Mouse (Mus musculus) MEL-GATA-1-ER (cell line): ENCODE measurements around the gene Cyth1.

Experiments used
- DNase-seq: peaks from one replicate; pipeline ENCODE4 v3.0.0-alpha.2; 2012; ENCODE audit warnings: low read depth; ENCODE audit errors: extremely low read depth

The Cyth1 gene

DNA sequence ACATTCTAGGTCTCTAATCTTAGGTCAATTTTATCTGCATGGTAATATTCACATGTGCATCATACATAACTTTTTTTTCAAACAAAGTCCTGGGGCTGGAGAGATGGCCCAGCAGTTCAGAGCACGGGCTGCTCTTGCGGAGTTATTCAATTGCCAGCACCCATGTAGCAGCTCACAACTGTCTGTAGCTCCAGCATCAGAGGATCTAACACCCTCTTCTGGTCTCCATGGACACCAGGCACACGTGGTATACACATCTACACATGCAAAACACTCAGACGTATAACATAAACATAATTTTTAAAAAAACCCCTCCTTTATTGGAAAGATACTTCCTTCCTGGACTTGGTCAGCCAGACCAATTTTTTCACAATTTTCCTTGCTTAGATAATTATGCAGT, 89.6 kb downstream of the Cyth1 start:
- DNase-seq: no peak

- DNase-seq: no peak
Observed at GRCm38 (mm10) chr11:118156480-118157060, 91.8 kb downstream of the Cyth1 start.

DNA sequence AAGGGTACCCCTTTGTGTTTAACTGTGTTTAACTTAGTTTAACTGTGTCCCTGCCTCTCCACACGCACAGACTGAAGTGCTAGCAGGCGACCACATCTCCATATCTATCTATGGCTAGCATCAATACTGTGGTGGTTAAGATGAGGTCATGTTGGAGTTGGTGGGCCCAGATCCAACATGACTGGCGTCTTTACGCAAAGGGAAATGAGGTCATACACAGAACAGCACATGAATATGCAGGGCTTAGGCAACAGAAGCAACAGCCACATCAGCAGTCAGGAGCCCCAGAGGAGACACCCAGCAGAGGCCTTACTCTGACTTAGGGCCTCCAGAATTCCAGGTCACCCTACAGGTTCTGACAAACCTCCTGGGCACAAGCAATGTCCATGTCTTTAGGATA, 95.4 kb downstream of the Cyth1 start:
- no peak for DNase-seq

- no peak for DNase-seq
Observed at GRCm38 (mm10) chr11:118151423-118152180, 96.8 kb downstream of the Cyth1 start.

GRCm38 (mm10) chr11:118150115-118150701, 98.2 kb downstream of the Cyth1 start:
- no peak for DNase-seq

- no peak for DNase-seq
Observed at GRCm38 (mm10) chr11:118147877-118148637, 100.3 kb downstream of the Cyth1 start.

- no peak for DNase-seq
Observed at GRCm38 (mm10) chr11:118146446-118146845, 101.9 kb downstream of the Cyth1 start.

- DNase-seq: no peak
Observed at GRCm38 (mm10) chr11:118145771-118146351, 102.5 kb downstream of the Cyth1 start.

- DNase-seq: no peak
Observed at GRCm38 (mm10) chr11:118145092-118145491, 103.3 kb downstream of the Cyth1 start.

DNA sequence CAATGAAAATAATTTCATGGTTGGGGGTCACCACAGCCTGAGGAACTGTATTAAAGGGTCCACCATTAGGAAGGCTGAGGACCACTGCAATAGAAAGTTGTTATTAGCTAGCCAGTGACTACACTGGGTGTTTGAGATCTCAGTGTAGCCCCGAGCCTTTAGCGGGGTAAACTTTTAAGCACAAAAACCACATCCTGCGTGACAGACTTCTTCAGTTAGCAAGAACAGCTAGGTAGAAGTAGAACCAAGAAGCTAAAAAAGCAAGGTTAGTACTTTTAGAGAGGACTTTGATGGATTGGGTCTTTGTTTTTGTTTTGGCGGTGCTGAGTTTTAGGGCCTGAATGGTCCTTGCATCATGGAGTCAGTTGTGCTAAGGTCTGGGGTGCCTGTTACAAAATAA, 104.7 kb downstream of the Cyth1 start:
- no peak for DNase-seq

GRCm38 (mm10) chr11:118142547-118143165, 105.7 kb downstream of the Cyth1 start:
- no peak for DNase-seq

DNA sequence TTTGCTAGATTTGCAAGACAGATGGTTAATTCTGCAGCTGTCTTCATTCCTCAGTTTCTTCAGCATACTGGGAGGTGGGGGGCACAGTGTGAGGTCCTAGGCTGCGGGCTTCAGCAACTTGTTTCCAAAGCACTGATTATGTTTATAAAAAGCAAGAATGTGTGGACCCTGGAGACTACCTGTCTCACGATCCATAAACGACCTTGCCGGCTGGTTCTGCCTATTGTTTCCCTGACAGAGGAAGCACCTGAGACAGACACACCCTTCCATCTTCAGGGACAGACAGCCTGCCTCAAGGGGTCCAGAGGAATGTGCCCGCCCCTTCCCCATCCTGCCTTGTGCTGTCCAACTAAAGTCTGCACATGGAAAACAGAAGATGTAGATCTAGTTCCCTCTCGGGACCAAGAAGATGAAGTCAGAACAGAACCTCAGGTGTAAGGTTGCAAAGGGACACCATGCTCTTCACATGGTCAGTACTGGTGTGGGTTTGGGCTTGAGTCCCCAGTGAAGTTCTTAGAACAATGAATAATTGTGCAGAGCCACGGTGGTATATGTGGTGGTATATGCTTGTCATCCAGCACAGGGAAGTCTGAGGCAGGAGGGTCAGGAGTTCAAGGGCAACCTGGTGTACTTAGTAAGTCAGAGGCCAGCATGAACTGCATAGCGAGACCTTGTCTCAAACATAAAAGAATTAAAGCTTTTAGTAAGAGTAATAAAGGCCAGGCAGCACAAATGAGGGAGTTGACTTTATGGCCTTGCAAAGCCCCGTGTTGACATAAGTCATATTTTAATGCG, 107.4 kb downstream of the Cyth1 start:
- no peak for DNase-seq

DNA sequence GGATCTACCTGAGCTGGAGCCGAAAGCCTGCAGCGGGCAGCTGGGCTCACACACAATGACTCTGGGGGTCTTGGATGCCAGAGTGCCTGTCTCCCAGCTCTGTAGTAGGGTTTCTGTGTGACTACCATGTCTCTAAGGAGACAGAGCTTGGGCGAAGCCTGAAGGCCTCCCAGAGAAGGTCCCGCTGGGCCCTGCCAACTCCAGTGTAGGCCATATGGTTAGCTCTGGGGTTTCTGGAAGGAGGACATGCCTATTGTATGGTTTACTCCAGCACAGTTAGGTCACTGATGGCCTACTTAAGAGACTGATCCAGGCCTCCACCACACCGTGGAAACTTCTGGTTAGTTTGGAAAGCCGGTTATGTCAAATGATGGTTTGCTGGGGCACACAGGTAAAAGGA, 110.0 kb downstream of the Cyth1 start:
- DNase-seq: no peak

DNA sequence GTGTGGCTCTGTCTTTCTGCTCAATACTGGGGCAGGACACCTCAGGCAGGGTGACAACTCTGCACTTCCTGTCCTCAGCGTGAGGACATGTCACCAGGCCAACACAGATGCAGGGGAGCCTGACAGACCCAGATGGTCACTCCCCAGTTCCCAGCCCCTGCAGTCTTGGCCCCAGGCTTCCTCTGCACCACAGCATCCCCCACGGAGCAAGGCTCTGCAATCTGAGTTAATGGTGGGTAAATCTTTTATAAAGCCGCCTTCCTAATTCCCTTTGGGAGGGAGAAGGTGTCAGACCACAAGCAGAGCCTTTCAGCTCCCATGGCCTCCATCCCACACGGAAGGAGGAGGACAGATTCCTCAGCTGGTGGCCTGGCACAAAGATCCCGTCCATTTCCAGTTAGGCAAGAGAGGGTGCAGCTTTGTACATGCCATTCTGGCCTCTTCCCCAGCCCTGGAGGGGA, 112.2 kb downstream of the Cyth1 start:
- DNase-seq: no peak

- DNase-seq: no peak
Observed at GRCm38 (mm10) chr11:118135271-118135670, 113.1 kb downstream of the Cyth1 start.

- no peak for DNase-seq
Observed at GRCm38 (mm10) chr11:118133752-118134169, 114.6 kb downstream of the Cyth1 start.

GRCm38 (mm10) chr11:118133133-118133751, 115.2 kb downstream of the Cyth1 start:
- no peak for DNase-seq

DNA sequence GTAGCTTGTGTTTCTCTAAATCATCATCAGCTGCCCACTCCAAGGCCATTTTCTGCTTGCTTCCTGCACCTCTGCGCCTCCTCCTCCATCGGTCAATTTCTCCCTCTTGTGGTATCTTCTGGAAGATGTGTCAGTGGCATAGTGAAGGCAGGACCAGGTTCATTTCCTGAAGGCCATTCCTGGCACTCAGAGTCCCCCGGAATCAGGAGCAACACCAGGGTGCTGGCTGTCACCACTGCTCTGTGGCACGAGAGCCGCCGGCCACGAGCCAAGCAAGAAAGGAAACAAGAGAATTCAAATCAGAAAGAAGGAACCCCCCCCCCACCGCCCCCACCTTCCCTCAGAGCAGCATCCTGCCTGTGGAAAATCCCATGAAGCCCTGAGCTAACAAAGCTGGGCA, 116.3 kb downstream of the Cyth1 start:
- no peak for DNase-seq

GRCm38 (mm10) chr11:118130534-118130933, 117.9 kb downstream of the Cyth1 start, which contains the start of gene Dnah17:
Gene Dnah17 (minus strand): TSS chr11:118130634.
- DNase-seq: no peak

DNA sequence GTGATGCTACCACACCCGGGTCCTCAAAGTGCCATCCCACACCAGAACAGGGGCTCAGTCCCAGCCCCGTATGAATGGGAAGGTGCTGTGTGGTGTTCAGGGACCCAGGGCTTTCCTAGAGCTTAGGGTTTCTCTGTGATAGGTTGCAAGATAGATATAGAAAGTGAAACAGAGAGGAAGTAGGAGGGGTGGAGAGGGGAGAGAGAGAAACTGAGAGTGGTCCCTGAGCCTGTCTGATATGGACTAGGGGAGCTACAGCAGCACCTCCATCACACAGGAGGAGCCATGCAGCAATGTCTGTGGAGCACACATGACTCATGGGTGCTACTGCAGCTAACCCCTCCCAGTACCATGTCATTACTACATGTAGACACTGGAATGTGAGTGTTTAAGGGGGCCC, 118.6 kb downstream of the Cyth1 start:
- DNase-seq: no peak
